Mouse (Mus musculus) C2C12 (cell line): ENCODE measurements around the gene Hspa4.

ENCODE experiments used
- CEBPB ChIP-seq: IDR thresholded peaks from one replicate; pipeline ENCODE4 v1.6.1; 2011; ENCODE audit warnings: low read depth, mild to moderate bottlenecking, control low read depth, moderate library complexity
- CTCF ChIP-seq: IDR thresholded peaks from one replicate; pipeline ENCODE4 v1.5.1; 2011; ENCODE audit not compliant: control insufficient read depth, insufficient read depth, insufficient read length
- FOSL1 ChIP-seq: IDR thresholded peaks from one replicate; pipeline ENCODE4 v1.8.0; 2011; ENCODE audit warnings: mild to moderate bottlenecking, low read length; ENCODE audit not compliant: poor library complexity, insufficient read depth, severe bottlenecking
- MAX ChIP-seq: IDR thresholded peaks from one replicate; pipeline ENCODE4 v1.6.1; 2011; ENCODE audit warnings: mild to moderate bottlenecking, control low read depth
- MYOG ChIP-seq: IDR thresholded peaks from one replicate; pipeline ENCODE4 v1.6.1; 2011; ENCODE audit not compliant: control insufficient read depth, insufficient read length; ENCODE audit errors: extremely low read depth
- USF1 ChIP-seq: IDR thresholded peaks from one replicate; pipeline ENCODE4 v1.6.1; 2011; ENCODE audit warnings: low read depth, mild to moderate bottlenecking, control low read depth, moderate library complexity

DNA sequence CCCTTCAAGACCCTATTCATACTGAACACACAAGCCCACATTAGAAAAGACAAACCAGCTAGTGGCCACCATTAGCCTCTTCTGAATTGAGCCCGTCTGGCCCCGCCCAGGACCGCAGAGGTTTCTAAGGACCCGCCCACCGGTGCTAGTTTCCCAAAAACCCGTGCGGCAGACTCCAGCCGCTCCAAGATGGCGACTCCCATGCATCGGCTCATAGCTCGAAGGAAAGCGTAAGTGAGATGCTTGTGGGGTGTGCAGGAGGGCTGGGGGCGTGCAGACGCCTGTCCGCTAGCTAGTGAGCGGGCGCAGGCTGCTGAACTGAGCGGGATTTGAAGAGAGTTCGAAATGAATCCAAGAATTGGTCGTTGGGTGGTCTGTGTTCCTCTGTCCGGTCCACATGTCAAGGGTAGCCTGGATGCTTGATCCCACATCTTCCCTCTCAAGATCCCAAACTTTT, 24.3 kb upstream of the Hspa4 start, which contains the start of gene Zcchc10:
- TF ChIP-seq CTCF: no peak
- TF ChIP-seq MAX: peak; percentile 28
- no peak for TF ChIP-seq CEBPB
- no peak for TF ChIP-seq USF1
- TF ChIP-seq MYOG: no peak
- TF ChIP-seq FOSL1: no peak
